Mouse (Mus musculus): ENCODE measurements around the gene Ttc21a. TPM values are rescaled to one million over a fixed set of nuclear protein-coding genes. Genes with fewer than 3 reads are reported as not detected.
A peak's percentile ranks its signal among the peaks of the same experiment; 100 is the strongest.

Ttc21a gene
- polyA plus RNA-seq (2016; fragmentation: Nextera tagmentation; extraction: Ambion mirVana) = 0.23 and 0.53 TPM in 2 replicates

- Histone ChIP-seq H3K4me1 (replicated peaks) (peaks cover 15% of the 10 kb centered on the region), H3K27ac (ENCODE audit: poor library complexity, severe bottlenecking) (peak within 1 kb of the TSS; percentile 83), H3K27me3 (replicated peaks) (no peaks in the 10 kb centered on the region), H3K9me3 (replicated peaks) (no peaks in the 10 kb centered on the region), H3K36me3 (peaks cover 10% of the 10 kb centered on the region; the same call in 1 of the 2 replicates), H3K9ac (peak within 1 kb of the TSS; percentile 93), H3K4me3 (peak within 1 kb of the TSS; percentile 85), H3K4me2 (peak within 1 kb of the TSS; percentile 96)
- 2% methylated on average over 40 of the region's 40 CpGs for WGBS
- peak; percentile 95 for ATAC-seq (ENCODE audit: insufficient number of reproducible peaks, low FRiP score)
Measured at GRCm38 (mm10) chr9:119937005-119937773, at the start of gene Ttc21a, which contains the start of gene Gorasp1. TSS of gene Ttc21a (plus strand) at chr9:119937606. TSS of gene Gorasp1 (minus strand) at chr9:119937565.

GRCm38 (mm10) chr9:119888843-119889246 is 48.6 kb upstream of the Ttc21a start:
- Histone ChIP-seq H3K4me2 (no peak overlapping the region), H3K27me3 (replicated peaks) (no peaks in the 10 kb centered on the region), H3K4me3 (no peak overlapping the region), H3K9me3 (replicated peaks) (no peaks in the 10 kb centered on the region), H3K27ac (ENCODE audit: poor library complexity, severe bottlenecking) (no peak overlapping the region), H3K4me1 (replicated peaks) (no peaks in the 10 kb centered on the region), H3K36me3 (no peaks in the 10 kb centered on the region), H3K9ac (no peak overlapping the region)
- 58% methylated on average over 2 of the region's 2 CpGs for WGBS
- no peak for ATAC-seq (ENCODE audit: insufficient number of reproducible peaks, low FRiP score)

GRCm38 (mm10) chr9:119889446-119889845 is 48.0 kb upstream of the Ttc21a start:
- ATAC-seq (ENCODE audit: insufficient number of reproducible peaks, low FRiP score) = no peak
- no peak overlapping the region for H3K9ac ChIP-seq
- 78% methylated on average over 9 of the region's 9 CpGs for WGBS

GRCm38 (mm10) chr9:119890692-119891091 is 46.7 kb upstream of the Ttc21a start:
- Histone ChIP-seq H3K36me3 (no peaks in the 10 kb centered on the region), H3K27ac (ENCODE audit: poor library complexity, severe bottlenecking) (no peak overlapping the region), H3K4me1 (replicated peaks) (peaks cover 5% of the 10 kb centered on the region), H3K9ac (no peak overlapping the region), H3K4me2 (no peak overlapping the region), H3K9me3 (replicated peaks) (no peaks in the 10 kb centered on the region), H3K4me3 (no peak overlapping the region), H3K27me3 (replicated peaks) (no peaks in the 10 kb centered on the region)
- no peak for ATAC-seq (ENCODE audit: insufficient number of reproducible peaks, low FRiP score)
- 49% methylated on average over 2 of the region's 2 CpGs for WGBS

More at GRCm38 (mm10) chr9:119889446-119889845, 48.0 kb upstream of the Ttc21a start:
- Histone ChIP-seq H3K27me3 (replicated peaks) (no peaks in the 10 kb centered on the region), H3K4me1 (replicated peaks) (no peaks in the 10 kb centered on the region), H3K9me3 (replicated peaks) (no peaks in the 10 kb centered on the region), H3K27ac (ENCODE audit: poor library complexity, severe bottlenecking) (no peak overlapping the region), H3K36me3 (no peaks in the 10 kb centered on the region), H3K4me2 (no peak overlapping the region), H3K4me3 (no peak overlapping the region)

- H3K4me3 ChIP-seq = no peak overlapping the region
- H3K36me3 ChIP-seq = no peaks in the 10 kb centered on the region
- ATAC-seq (ENCODE audit: insufficient number of reproducible peaks, low FRiP score) = no peak
- peaks cover 12% of the 10 kb centered on the region for H3K4me1 ChIP-seq (replicated peaks)
- no peaks in the 10 kb centered on the region for H3K9me3 ChIP-seq (replicated peaks)
- H3K4me2 ChIP-seq = peak overlapping the region; percentile 97; the same call in 1 of the 2 replicates
- no peak overlapping the region for H3K9ac ChIP-seq
- no peaks in the 10 kb centered on the region for H3K27me3 ChIP-seq (replicated peaks)
- H3K27ac ChIP-seq (ENCODE audit: poor library complexity, severe bottlenecking) = no peak overlapping the region
- WGBS = 76% methylated on average over 5 of the region's 5 CpGs
Measured at GRCm38 (mm10) chr9:119893881-119894280, 43.5 kb upstream of the Ttc21a start.

- Histone ChIP-seq H3K4me1 (replicated peaks) (peaks cover 12% of the 10 kb centered on the region), H3K9me3 (replicated peaks) (no peaks in the 10 kb centered on the region), H3K4me2 (peak within 1 kb of the TSS; percentile 97), H3K4me3 (peak within 1 kb of the TSS; percentile 95), H3K27me3 (replicated peaks) (no peaks in the 10 kb centered on the region), H3K36me3 (no peaks in the 10 kb centered on the region), H3K27ac (ENCODE audit: poor library complexity, severe bottlenecking) (peak within 1 kb of the TSS; percentile 81; the same call in 1 of the 2 replicates), H3K9ac (peak within 1 kb of the TSS; percentile 92)
- peak; percentile 98 for ATAC-seq (ENCODE audit: insufficient number of reproducible peaks, low FRiP score)
- 3% methylated on average over 34 of the region's 34 CpGs for WGBS
Measured at GRCm38 (mm10) chr9:119894339-119895009, 42.9 kb upstream of the Ttc21a start, which contains the start of gene Wdr48. TSS of gene Wdr48 (plus strand) at chr9:119894878.

GRCm38 (mm10) chr9:119895040-119895721 is 42.2 kb upstream of the Ttc21a start:
- Histone ChIP-seq H3K9me3 (replicated peaks) (no peaks in the 10 kb centered on the region), H3K4me2 (peak overlapping the region; percentile 97), H3K4me3 (peak overlapping the region; percentile 95), H3K4me1 (replicated peaks) (peaks cover 12% of the 10 kb centered on the region), H3K36me3 (no peaks in the 10 kb centered on the region), H3K27me3 (replicated peaks) (no peaks in the 10 kb centered on the region), H3K9ac (peak overlapping the region; percentile 92), H3K27ac (ENCODE audit: poor library complexity, severe bottlenecking) (peak overlapping the region; percentile 81; the same call in 1 of the 2 replicates)
- ATAC-seq (ENCODE audit: insufficient number of reproducible peaks, low FRiP score) = peak; percentile 87
- WGBS = under 1% methylated on average over 58 of the region's 71 CpGs

- Histone ChIP-seq H3K36me3 (peaks cover 26% of the 10 kb centered on the region), H3K9me3 (replicated peaks) (no peaks in the 10 kb centered on the region), H3K4me2 (no peak overlapping the region), H3K4me3 (no peak overlapping the region), H3K27me3 (replicated peaks) (no peaks in the 10 kb centered on the region), H3K4me1 (replicated peaks) (peaks cover 12% of the 10 kb centered on the region), H3K9ac (no peak overlapping the region), H3K27ac (ENCODE audit: poor library complexity, severe bottlenecking) (no peak overlapping the region)
- no peak for ATAC-seq (ENCODE audit: insufficient number of reproducible peaks, low FRiP score)
- 85% methylated on average over 2 of the region's 2 CpGs for WGBS
Measured at GRCm38 (mm10) chr9:119899446-119899845, 38.0 kb upstream of the Ttc21a start.

- no peaks in the 10 kb centered on the region for H3K27me3 ChIP-seq (replicated peaks)
- H3K4me3 ChIP-seq = no peak overlapping the region
- no peak for ATAC-seq (ENCODE audit: insufficient number of reproducible peaks, low FRiP score)
- no peak overlapping the region for H3K27ac ChIP-seq (ENCODE audit: poor library complexity, severe bottlenecking)
- no peaks in the 10 kb centered on the region for H3K9me3 ChIP-seq (replicated peaks)
- H3K4me1 ChIP-seq (replicated peaks) = no peaks in the 10 kb centered on the region
- no peak overlapping the region for H3K9ac ChIP-seq
- 86% methylated on average over 11 of the region's 12 CpGs for WGBS
- H3K36me3 ChIP-seq = peaks cover 54% of the 10 kb centered on the region
- no peak overlapping the region for H3K4me2 ChIP-seq
Measured at GRCm38 (mm10) chr9:119902410-119903151, 34.8 kb upstream of the Ttc21a start.

- H3K36me3 ChIP-seq = peaks cover 92% of the 10 kb centered on the region
- no peak for ATAC-seq (ENCODE audit: insufficient number of reproducible peaks, low FRiP score)
Measured at GRCm38 (mm10) chr9:119908708-119909107, 28.7 kb upstream of the Ttc21a start.

More at GRCm38 (mm10) chr9:119908708-119909107, 28.7 kb upstream of the Ttc21a start:
- H3K9me3 ChIP-seq (replicated peaks) = no peaks in the 10 kb centered on the region
- WGBS = 99% methylated on average over 3 of the region's 3 CpGs
- no peaks in the 10 kb centered on the region for H3K27me3 ChIP-seq (replicated peaks)
- no peak overlapping the region for H3K27ac ChIP-seq (ENCODE audit: poor library complexity, severe bottlenecking)
- H3K9ac ChIP-seq = no peak overlapping the region
- H3K4me1 ChIP-seq (replicated peaks) = no peaks in the 10 kb centered on the region
- no peak overlapping the region for H3K4me2 ChIP-seq
- H3K4me3 ChIP-seq = no peak overlapping the region
